In genomic region chr16:33998011-33998410, GRCm38 (mm10) we compare ENCODE assay signal across 15 mouse cellular contexts. TPM values are rescaled to one million over a fixed set of nuclear protein-coding genes. Genes with fewer than 3 reads are reported as not detected.
DNase-seq lines count a peak whose midpoint lies in the region.
"Had no signal": no experiment of that assay in that cellular context is flagged by ENCODE, and none has a peak within 500 bp of the region (broad histone marks: within the 10 kb centered on the region; RNA-seq: fewer than 3 reads in every experiment).

No protein-coding gene starts in this region.

- intact Hi-C loops in left cerebral cortex, postnatal 4 days (cut with DNase I) = no loop called here
- intact Hi-C loops in left cerebral cortex, postnatal 25 days (cut with DNase I) = no loop called here

- DNase-seq in left cerebral cortex, postnatal 4 days = peak; percentile 35
- no peak for DNase-seq in left cerebral cortex, postnatal 25 days (ENCODE audit: low spot score in 2 of 2)
- DNase-seq in cerebellum, adult 18-20 months = peak; percentile 33 to 40
- peak; percentile 55 for DNase-seq in cerebellum, adult 9-11 months
- peak; percentile 11 to 37 for DNase-seq in cerebellum, postnatal 36 days
- DNase-seq in kidney, postnatal 25 days = no peak
- no peak for DNase-seq in left cerebral cortex, adult 8-10 months (ENCODE audit: low spot score in 2 of 2)
- no peak for DNase-seq in retina, embryonic 14.5 days (ENCODE audit: low spot score)
- DNase-seq: adrenal gland, adult 2 months; adrenal gland, postnatal 25 days; gastrocnemius, adult 2 months; gastrocnemius, postnatal 25 days; heart, postnatal 10 days; heart, postnatal 4 days; kidney, adult 2 months had no signal

RNA-seq across cellular contexts. Expression of gene Umps, which starts 31.2 kb away (rescaled TPM):
- total RNA-seq in left cerebral cortex, postnatal 4 days (2021) = 10 to 100 TPM; 20.4 to 23.2 TPM
- total RNA-seq in left cerebral cortex, postnatal 25 days (2021) = 10 to 100 TPM; 15.2 to 16.1 TPM
- 10 to 100 TPM; 13.0 to 13.5 (median 13.2) TPM for total RNA-seq in left cerebral cortex, adult 8-10 months (2022)

Comparison
In these comparisons a context has a peak if more than half of its experiments do, and no peak if none do; other contexts are left out.
1. DNase-seq: peak in left cerebral cortex, postnatal 4 days (single experiment), cerebellum, adult 18-20 months (2 of 2), cerebellum, adult 9-11 months (single experiment) and cerebellum, postnatal 36 days (2 of 2); none in left cerebral cortex, postnatal 25 days (0 of 2), kidney, postnatal 25 days (0 of 2), left cerebral cortex, adult 8-10 months (0 of 2) and retina, embryonic 14.5 days (single experiment).